Mouse (Mus musculus) adrenal gland, postnatal 0 days (tissue): ENCODE data around the gene Gm13040. TPM values are rescaled to one million over a fixed set of nuclear protein-coding genes. Genes with fewer than 3 reads are reported as not detected.

Experiments used
- polyA plus RNA-seq: library from polyadenylated mRNA; unstranded; fragments of >200 nt; fragmentation: Nextera tagmentation; extraction: Ambion mirVana; gene quantifications from 2 replicates; pipeline ENCODE4 v1.2.1, GENCODE M21; 2015

Gene Gm13040
- not detected in 2 replicates for polyA plus RNA-seq

DNA sequence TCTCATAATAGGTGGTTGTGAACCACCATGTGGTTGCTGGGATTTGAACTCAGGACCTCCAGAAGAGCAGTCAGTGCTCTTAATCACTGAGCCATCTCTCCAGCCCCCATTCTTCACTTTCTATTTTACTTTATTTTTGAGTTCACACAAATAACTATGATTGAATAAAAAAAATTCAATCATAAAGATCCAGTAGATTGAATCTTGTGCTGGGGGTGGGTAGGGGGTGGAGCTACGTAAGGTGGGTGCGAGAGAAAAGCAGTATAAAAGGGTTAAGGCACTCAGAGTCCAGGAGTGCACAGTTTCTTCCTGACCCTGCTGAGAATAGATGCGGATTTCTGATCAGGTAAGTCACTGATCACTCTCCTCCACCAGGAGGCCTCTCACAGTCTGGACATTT lies at the start of gene Gm13040:
TSS of gene Gm13040 (plus strand) at position 301 of the 400 bp plus-strand sequence.

GRCm38 (mm10) chr4:143511043-143511442 lies 24.7 kb upstream of the Gm13040 start, which contains the start of gene Gm13043:
Gm13043 (plus strand) TSS chr4:143511343.

DNA sequence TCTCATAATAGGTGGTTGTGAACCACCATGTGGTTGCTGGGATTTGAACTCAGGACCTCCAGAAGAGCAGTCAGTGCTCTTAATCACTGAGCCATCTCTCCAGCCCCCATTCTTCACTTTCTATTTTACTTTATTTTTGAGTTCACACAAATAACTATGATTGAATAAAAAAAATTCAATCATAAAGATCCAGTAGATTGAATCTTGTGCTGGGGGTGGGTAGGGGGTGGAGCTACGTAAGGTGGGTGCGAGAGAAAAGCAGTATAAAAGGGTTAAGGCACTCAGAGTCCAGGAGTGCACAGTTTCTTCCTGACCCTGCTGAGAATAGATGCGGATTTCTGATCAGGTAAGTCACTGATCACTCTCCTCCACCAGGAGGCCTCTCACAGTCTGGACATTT lies 15.6 kb downstream of the Gm13040 start, which contains the start of the genes BC080695 and Gm13057:
TSS of gene BC080695 (plus strand) at position 301 of the 400 bp plus-strand sequence.
TSS of gene Gm13057 (plus strand) at position 310 of the 400 bp plus-strand sequence.

Other genes with a start within 250 kb of the Gm13040 start
- 38.3 and 55.2 TPM in 2 replicates for gene Pdpn, start 236.4 kb upstream of the Gm13040 start, polyA plus RNA-seq
- gene Lrrc38, start 186.2 kb upstream of the Gm13040 start, polyA plus RNA-seq, result not detected in 2 replicates
- gene Pramel1, start 141.5 kb upstream of the Gm13040 start, polyA plus RNA-seq, result not detected in 2 replicates
- 8.7 and 14.6 TPM in 2 replicates for gene Pramef8, start 123.5 kb upstream of the Gm13040 start, polyA plus RNA-seq
- gene Oog4, start 85.6 kb upstream of the Gm13040 start, polyA plus RNA-seq, result not detected in 2 replicates
- gene Gm13043, start 24.6 kb upstream of the Gm13040 start, polyA plus RNA-seq, result not detected in 2 replicates
- not detected in 2 replicates for gene BC080695, start 15.7 kb downstream of the Gm13040 start, polyA plus RNA-seq
- gene Gm13057, start 15.8 kb downstream of the Gm13040 start, polyA plus RNA-seq, result not detected in 2 replicates
- gene Gm13083, start 79.0 kb downstream of the Gm13040 start, polyA plus RNA-seq, result not detected in 2 replicates
- not detected in 2 replicates for gene Gm13088, start 121.3 kb downstream of the Gm13040 start, polyA plus RNA-seq
- gene Gm13089, start 166.8 kb downstream of the Gm13040 start, polyA plus RNA-seq, result not detected in 2 replicates
- gene Gm13078, start 183.5 kb downstream of the Gm13040 start, polyA plus RNA-seq, result not detected in 2 replicates